Mouse (Mus musculus) liver, postnatal 0 days (tissue): ENCODE measurements at regions not wholly inside any gene's neighbourhood (a gene's known extent, or its start where the extent isn't known, plus 50 kb on each side); places are given as distances from the start of the nearest gene placed in this dataset.

Source experiments
- ATAC-seq: fragments of 200-750 bp; cut with Nextera tagmentation; 2 replicates; pipeline ENCODE4 v1.8.0; 2017; ENCODE audit warnings: mild to moderate bottlenecking, moderate library complexity
- DNase-seq: peaks from one replicate; pipeline ENCODE4 v3.0.0-alpha.2; 2016
- H3K27ac ChIP-seq: fragments of 300-500 bp; sonication (generic); 2 replicates; pipeline ENCODE4 v1.5.1; 2014; ENCODE audit warnings: antibody characterized with exemption, moderate library complexity, mild to moderate bottlenecking, low read depth
- H3K27me3 ChIP-seq: fragments of 300-500 bp; sonication (generic); 2 replicates; pipeline ENCODE4 v1.6.1; 2014; ENCODE audit warnings: low read length, control low read depth, mixed read lengths; ENCODE audit not compliant: insufficient read depth
- H3K36me3 ChIP-seq: fragments of 300-500 bp; sonication (generic); replicated peaks from 2 replicates; pipeline ENCODE4 v1.6.1; 2014; ENCODE audit warnings: mild to moderate bottlenecking, control low read depth, low read length, moderate library complexity, mixed read lengths; ENCODE audit not compliant: insufficient read depth
- H3K4me1 ChIP-seq: fragments of 300-500 bp; sonication (generic); 2 replicates; pipeline ENCODE4 v1.6.1; 2014; ENCODE audit warnings: antibody characterized with exemption, mild to moderate bottlenecking, control low read depth; ENCODE audit not compliant: insufficient read depth
- H3K4me2 ChIP-seq: fragments of 300-500 bp; sonication (generic); 2 replicates; pipeline ENCODE4 v1.6.1; 2014; ENCODE audit warnings: low read depth, mild to moderate bottlenecking, low read length, moderate library complexity, mixed read lengths
- H3K4me3 ChIP-seq: fragments of 300-500 bp; sonication (generic); 2 replicates; pipeline ENCODE4 v1.5.1; 2014; ENCODE audit warnings: low read depth, low read length
- H3K9ac ChIP-seq: fragments of 300-500 bp; sonication (generic); replicated peaks from 2 replicates; pipeline ENCODE4 v1.6.1; 2014; ENCODE audit warnings: mild to moderate bottlenecking, moderate library complexity
- H3K9me3 ChIP-seq: fragments of 300-500 bp; sonication (generic); 2 replicates; pipeline ENCODE4 v1.6.1; 2016; ENCODE audit warnings: mild to moderate bottlenecking, control low read depth, low read length, mixed read lengths
- CTCF ChIP-seq: sonication (generic); IDR thresholded peaks from 2 replicates; pipeline ENCODE4 v1.5.1; 2016; ENCODE audit warnings: antibody characterized with exemption, low read depth
- EP300 ChIP-seq: IDR thresholded peaks from 2 replicates; pipeline ENCODE4 v1.6.1; 2016; ENCODE audit warnings: antibody characterized with exemption, low read depth, mild to moderate bottlenecking
- WGBS: fragments of 180-500 bp; shearing (Covaris S2); extraction: QIAGEN DNeasy Blood & Tissue Kit; methylation state at CpG from one replicate; pipeline ENCODE4 v1.1.7; 2014; ENCODE audit not compliant: insufficient replicate concordance; 5-methylcytosine and 5-hydroxymethylcytosine counted together

DNA sequence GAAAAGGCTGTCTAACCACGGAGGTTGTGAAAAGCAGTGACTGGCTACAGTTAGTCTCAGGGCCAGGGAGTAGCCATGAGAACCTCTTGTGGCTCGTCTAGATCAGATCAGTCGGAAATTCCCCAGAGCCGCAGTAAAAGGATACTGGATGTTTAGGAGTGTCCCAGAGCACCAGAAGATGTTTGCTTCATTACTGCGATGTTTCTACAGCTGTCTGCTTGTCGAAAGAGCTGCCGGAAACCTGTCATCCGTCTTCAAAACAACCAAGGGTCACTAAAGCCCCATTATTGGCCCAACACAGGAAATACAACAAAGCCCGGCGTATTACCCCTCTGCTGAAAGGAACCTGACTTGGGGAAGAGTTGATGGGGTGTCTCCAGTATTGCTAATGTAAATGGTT is 245.2 kb upstream of the 1700056E22Rik start:
- H3K4me1 ChIP-seq, result no peaks in the 10 kb centered on the region
- TF ChIP-seq EP300 (no peak), CTCF (no peak)
- no peak overlapping the region for H3K4me3 ChIP-seq
- no peaks in the 10 kb centered on the region for H3K9me3 ChIP-seq
- H3K27ac ChIP-seq, result no peak overlapping the region
- H3K9ac ChIP-seq, result no peak overlapping the region
- no peak for ATAC-seq
- 39% methylated on average over 10 of the region's 10 CpGs for WGBS
- H3K36me3 ChIP-seq, result no peaks in the 10 kb centered on the region
- no peaks in the 10 kb centered on the region for H3K27me3 ChIP-seq
- no peak for DNase-seq
- no peak overlapping the region for H3K4me2 ChIP-seq

DNA sequence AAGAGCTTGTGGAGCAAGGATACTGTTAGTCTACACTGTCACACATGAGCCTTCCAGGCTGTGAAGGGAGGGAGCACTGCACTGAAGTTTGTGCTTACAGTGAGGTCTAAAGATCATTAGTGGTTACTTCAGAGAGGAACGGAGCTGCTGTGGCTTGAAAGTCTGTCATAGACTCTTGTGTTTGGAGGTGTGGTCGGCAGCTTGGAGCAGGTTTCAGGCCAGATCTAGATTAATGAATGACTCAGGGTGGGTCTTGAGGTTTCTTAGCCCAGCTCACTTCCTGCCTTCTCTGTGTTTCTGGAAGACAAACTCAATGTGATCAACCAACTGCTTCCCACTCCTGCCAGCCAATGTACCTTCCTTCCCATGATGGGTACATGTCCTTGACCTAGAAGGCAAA is 242.9 kb upstream of the 1700056E22Rik start:
- Histone ChIP-seq H3K4me2 (no peak overlapping the region), H3K4me3 (no peak overlapping the region), H3K9me3 (no peaks in the 10 kb centered on the region), H3K27ac (no peak overlapping the region), H3K4me1 (no peaks in the 10 kb centered on the region), H3K9ac (no peak overlapping the region), H3K27me3 (no peaks in the 10 kb centered on the region), H3K36me3 (no peaks in the 10 kb centered on the region)
- ATAC-seq (no peak), DNase-seq (no peak)
- no peak for TF ChIP-seq CTCF
- TF ChIP-seq EP300, result no peak
- WGBS, result 20% methylated on average over 2 of the region's 2 CpGs

DNA sequence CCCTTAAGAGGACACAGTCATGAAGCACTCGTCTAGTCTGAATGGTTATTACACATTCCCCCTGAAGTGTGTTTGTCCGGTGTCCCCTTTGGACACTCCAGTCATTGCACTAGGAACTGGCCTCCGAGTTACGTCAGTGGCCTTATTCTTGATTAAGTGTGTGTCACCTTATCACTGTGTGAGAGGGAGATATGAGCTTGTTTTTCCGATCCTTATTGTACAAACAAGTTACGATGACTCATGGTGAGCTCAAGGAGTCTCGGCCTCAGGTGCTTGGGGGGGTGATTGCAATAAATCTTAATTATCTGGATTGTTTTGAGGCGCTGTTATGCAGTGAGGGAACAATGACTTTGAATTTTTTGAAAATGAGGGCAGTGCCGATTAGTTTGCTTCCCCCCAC is 241.8 kb upstream of the 1700056E22Rik start:
- no peak overlapping the region for H3K9ac ChIP-seq
- H3K27ac ChIP-seq, result no peak overlapping the region
- H3K9me3 ChIP-seq, result no peaks in the 10 kb centered on the region
- H3K27me3 ChIP-seq, result no peaks in the 10 kb centered on the region
- DNase-seq (no peak), ATAC-seq (peak; percentile 54)
- H3K4me2 ChIP-seq, result no peak overlapping the region
- H3K4me3 ChIP-seq, result no peak overlapping the region
- TF ChIP-seq EP300 (peak; percentile 65), CTCF (no peak)
- H3K36me3 ChIP-seq, result no peaks in the 10 kb centered on the region
- WGBS, result 52% methylated on average over 9 of the region's 9 CpGs
- H3K4me1 ChIP-seq, result no peaks in the 10 kb centered on the region

DNA sequence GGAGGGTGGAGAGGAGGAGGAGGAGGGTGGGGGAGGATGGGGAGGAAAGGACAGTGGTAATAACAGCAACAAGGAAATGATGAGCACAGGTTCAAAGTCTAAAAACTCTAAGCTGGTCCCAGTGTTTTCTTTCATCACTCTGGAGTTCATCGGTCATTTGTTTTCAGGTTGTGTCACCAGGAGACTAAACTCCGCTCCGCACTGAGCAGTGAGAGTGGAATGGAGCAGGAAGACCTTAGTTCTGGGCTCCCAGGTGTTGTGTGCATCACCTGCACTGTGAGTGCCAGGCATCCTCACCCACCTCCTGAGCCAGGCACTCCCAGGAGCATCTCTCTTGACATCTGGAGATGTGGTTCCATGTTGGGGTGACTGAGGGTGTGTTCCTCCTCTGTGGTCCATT is 241.3 kb upstream of the 1700056E22Rik start:
- H3K9ac ChIP-seq, result no peak overlapping the region
- WGBS, result 91% methylated on average over 3 of the region's 3 CpGs
- H3K9me3 ChIP-seq, result no peaks in the 10 kb centered on the region
- H3K4me3 ChIP-seq, result no peak overlapping the region
- H3K27ac ChIP-seq, result no peak overlapping the region
- DNase-seq (no peak), ATAC-seq (no peak)
- no peak for TF ChIP-seq CTCF
- no peak for TF ChIP-seq EP300
- H3K4me2 ChIP-seq, result no peak overlapping the region
- H3K36me3 ChIP-seq, result no peaks in the 10 kb centered on the region
- H3K4me1 ChIP-seq, result no peaks in the 10 kb centered on the region
- no peaks in the 10 kb centered on the region for H3K27me3 ChIP-seq

DNA sequence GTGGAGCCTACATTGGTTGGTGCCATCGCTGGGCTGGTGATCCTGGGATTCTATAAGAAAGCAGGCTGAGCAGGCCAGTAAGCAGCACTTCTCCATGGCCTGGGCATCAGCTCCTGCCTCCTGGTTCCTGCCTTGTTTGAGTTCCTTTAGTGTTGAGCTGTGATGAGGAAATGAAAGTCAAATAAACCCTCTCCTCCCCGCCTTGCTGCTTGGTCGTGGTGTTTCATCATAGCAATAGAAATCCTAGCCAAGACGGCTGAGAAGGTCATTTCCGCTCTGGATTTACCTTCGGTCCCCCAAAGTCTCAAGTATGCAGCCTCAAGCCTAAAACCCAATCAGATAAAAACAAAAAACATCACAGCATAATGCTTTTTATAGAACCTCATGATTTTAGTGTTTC is 240.6 kb upstream of the 1700056E22Rik start:
- DNase-seq, result no peak
- ATAC-seq, result no peak
- no peak overlapping the region for H3K4me2 ChIP-seq

DNA sequence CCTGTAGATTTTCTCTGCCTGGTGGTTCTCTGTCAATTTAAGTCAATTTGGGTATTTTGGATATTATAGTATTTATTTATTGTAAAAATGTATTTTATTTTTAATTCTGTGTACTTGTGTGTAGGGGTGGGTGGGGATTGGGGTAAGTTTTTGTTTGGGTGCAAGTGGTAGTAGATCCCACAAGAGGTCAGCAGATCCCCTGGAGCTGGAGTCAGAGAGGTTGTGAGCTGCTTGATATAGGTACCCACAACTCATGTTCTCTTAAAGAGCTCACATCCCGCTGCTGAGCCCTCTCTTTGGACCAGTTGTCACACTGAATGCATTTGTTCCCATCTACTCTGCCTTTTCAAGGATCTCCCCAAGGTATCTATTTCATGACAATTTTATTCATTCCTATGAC is 239.6 kb upstream of the 1700056E22Rik start:
- Histone ChIP-seq H3K27me3 (no peaks in the 10 kb centered on the region), H3K27ac (no peak overlapping the region), H3K4me3 (no peak overlapping the region), H3K9me3 (no peaks in the 10 kb centered on the region), H3K4me1 (no peaks in the 10 kb centered on the region), H3K4me2 (no peak overlapping the region), H3K9ac (no peak overlapping the region), H3K36me3 (no peaks in the 10 kb centered on the region)
- no peak for DNase-seq
- ATAC-seq, result no peak
- WGBS, result 67% methylated on average over 1 of the region's 1 CpGs
- TF ChIP-seq CTCF (peak; percentile 25; the same call in 1 of the 2 replicates), EP300 (no peak)

More for the DNA sequence above, 240.6 kb upstream of the 1700056E22Rik start:
- Histone ChIP-seq H3K27me3 (no peaks in the 10 kb centered on the region), H3K36me3 (no peaks in the 10 kb centered on the region), H3K4me3 (no peak overlapping the region), H3K4me1 (no peaks in the 10 kb centered on the region), H3K9me3 (no peaks in the 10 kb centered on the region), H3K9ac (no peak overlapping the region), H3K27ac (no peak overlapping the region)
- TF ChIP-seq CTCF (no peak), EP300 (no peak)
- WGBS, result 56% methylated on average over 6 of the region's 6 CpGs

DNA sequence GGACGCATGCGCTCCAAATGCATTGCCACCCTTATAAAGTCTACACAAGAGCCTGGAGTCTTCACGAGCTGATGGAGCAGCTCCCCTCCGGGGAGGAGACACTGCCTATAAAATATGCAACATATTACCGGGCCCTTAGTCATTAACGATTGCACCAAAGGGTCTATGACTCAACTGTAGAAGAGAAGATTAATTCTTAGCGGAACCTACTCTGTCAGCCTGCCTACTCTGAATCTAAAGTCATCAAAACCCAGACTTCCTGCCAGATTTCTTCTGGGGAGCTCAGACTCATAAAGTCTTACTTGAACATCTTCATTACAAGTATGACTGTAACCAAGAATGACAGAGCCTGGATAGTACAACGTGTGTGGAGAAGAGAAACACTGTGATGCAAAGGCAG is 237.2 kb upstream of the 1700056E22Rik start:
- no peak for DNase-seq
- WGBS, result 84% methylated on average over 8 of the region's 8 CpGs
- no peaks in the 10 kb centered on the region for H3K36me3 ChIP-seq
- no peak overlapping the region for H3K27ac ChIP-seq
- H3K9ac ChIP-seq, result no peak overlapping the region
- TF ChIP-seq CTCF (no peak), EP300 (no peak)
- no peaks in the 10 kb centered on the region for H3K9me3 ChIP-seq
- no peak for ATAC-seq
- H3K4me3 ChIP-seq, result no peak overlapping the region
- H3K27me3 ChIP-seq, result peaks cover 2% of the 10 kb centered on the region; the same call in 1 of the 2 replicates
- no peaks in the 10 kb centered on the region for H3K4me1 ChIP-seq
- H3K4me2 ChIP-seq, result no peak overlapping the region
